Mouse (Mus musculus) hindbrain, postnatal 0 days (tissue): ENCODE measurements at regions not wholly inside any gene's neighbourhood (a gene's known extent, or its start where the extent isn't known, plus 50 kb on each side); places are given as distances from the start of the nearest gene placed in this dataset.

Experiments used
- ATAC-seq: fragments of 200-750 bp; cut with Nextera tagmentation; 2 replicates; pipeline ENCODE4 v1.8.0; 2017; ENCODE audit warnings: mild to moderate bottlenecking, moderate TSS enrichment, moderate library complexity
- DNase-seq: peaks from one replicate; pipeline ENCODE4 v3.0.0-alpha.2; 2015; ENCODE audit warnings: low spot score
- H3K27ac ChIP-seq: fragments of 300-500 bp; sonication (generic); 2 replicates; pipeline ENCODE4 v1.5.1; 2014; ENCODE audit warnings: mild to moderate bottlenecking
- H3K27me3 ChIP-seq: fragments of 300-500 bp; sonication (generic); 2 replicates; pipeline ENCODE4 v1.6.1; 2014; ENCODE audit warnings: low read length, mixed read lengths; ENCODE audit not compliant: insufficient read depth
- H3K36me3 ChIP-seq: fragments of 300-500 bp; sonication (generic); 2 replicates; pipeline ENCODE4 v1.6.1; 2014; ENCODE audit warnings: low read length, mixed read lengths; ENCODE audit not compliant: insufficient read depth
- H3K4me1 ChIP-seq: fragments of 300-500 bp; sonication (generic); 2 replicates; pipeline ENCODE4 v1.6.1; 2014; ENCODE audit warnings: antibody characterized with exemption, low read length, mixed read lengths; ENCODE audit not compliant: insufficient read depth
- H3K4me2 ChIP-seq: fragments of 300-500 bp; sonication (generic); 2 replicates; pipeline ENCODE4 v1.6.1; 2014; ENCODE audit warnings: low read depth, mild to moderate bottlenecking, low read length, moderate library complexity, mixed read lengths
- H3K4me3 ChIP-seq: fragments of 300-500 bp; sonication (generic); 2 replicates; pipeline ENCODE4 v1.5.1; 2014; ENCODE audit warnings: low read length
- H3K9ac ChIP-seq: fragments of 300-500 bp; sonication (generic); replicated peaks from 2 replicates; pipeline ENCODE4 v1.6.1; 2014; ENCODE audit warnings: mild to moderate bottlenecking, low read length, moderate library complexity, mixed read lengths
- H3K9me3 ChIP-seq: fragments of 300-500 bp; sonication (generic); 2 replicates; pipeline ENCODE4 v1.6.1; 2016; ENCODE audit warnings: low read length, mixed read lengths
- CTCF ChIP-seq: IDR thresholded peaks from 2 replicates; pipeline ENCODE4 v1.5.1; 2016; ENCODE audit warnings: antibody characterized with exemption, control low read depth, low read depth
- WGBS: fragments of 180-500 bp; shearing (Covaris S2); extraction: QIAGEN DNeasy Blood & Tissue Kit; methylation state at CpG from one replicate; pipeline ENCODE4 v1.1.7; 2014; 5-methylcytosine and 5-hydroxymethylcytosine counted together

DNA sequence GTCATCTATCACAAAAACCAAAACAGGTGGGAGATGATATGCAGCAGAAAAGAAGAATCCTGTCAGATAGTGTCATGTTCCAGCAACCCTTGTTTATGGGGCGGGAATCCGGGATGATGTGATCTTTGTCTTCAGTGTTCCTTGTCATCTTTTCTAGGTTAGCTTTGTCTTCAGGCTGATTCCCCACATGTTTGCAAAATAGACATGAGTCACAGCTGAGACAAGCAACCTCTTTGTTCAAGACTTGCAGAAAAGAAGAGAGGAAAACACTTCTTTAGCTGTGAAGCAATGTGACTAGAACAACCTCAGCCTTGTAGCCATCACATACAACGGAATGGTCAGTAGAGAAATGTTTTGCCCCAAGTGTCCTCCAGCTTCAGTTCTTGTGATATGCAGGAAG, 77.8 kb downstream of the Spry2 start:
- whole genome bisulfite sequencing: 91% methylated on average over 3 of the region's 3 CpGs
- TF ChIP-seq CTCF: no peak
- no peak for ATAC-seq
- Histone ChIP-seq H3K9ac (no peak overlapping the region), H3K9me3 (no peaks in the 10 kb centered on the region), H3K4me2 (no peak overlapping the region), H3K36me3 (no peaks in the 10 kb centered on the region), H3K27me3 (no peaks in the 10 kb centered on the region), H3K27ac (no peak overlapping the region), H3K4me1 (no peaks in the 10 kb centered on the region), H3K4me3 (no peak overlapping the region)
- DNase-seq: no peak

GRCm38 (mm10) chr14:105817481-105817880, 79.1 kb downstream of the Spry2 start:
- no peaks in the 10 kb centered on the region for H3K27me3 ChIP-seq
- no peaks in the 10 kb centered on the region for H3K4me1 ChIP-seq
- no peak overlapping the region for H3K9ac ChIP-seq
- H3K36me3 ChIP-seq: no peaks in the 10 kb centered on the region
- H3K4me2 ChIP-seq: no peak overlapping the region
- DNase-seq: no peak
- no peak for TF ChIP-seq CTCF
- H3K9me3 ChIP-seq: no peaks in the 10 kb centered on the region
- 87% methylated on average over 6 of the region's 6 CpGs for WGBS
- ATAC-seq: no peak
- H3K27ac ChIP-seq: no peak overlapping the region
- H3K4me3 ChIP-seq: no peak overlapping the region

- WGBS: 10% methylated on average over 6 of the region's 6 CpGs
- no peaks in the 10 kb centered on the region for H3K9me3 ChIP-seq
- H3K4me3 ChIP-seq: peak overlapping the region; percentile 27
- no peak for TF ChIP-seq CTCF
- ATAC-seq: no peak
- H3K9ac ChIP-seq: 0 out of 2 replicates have a peak overlapping the region, but pooled peaks have one; percentile 24
- DNase-seq: peak; percentile 52
- peak overlapping the region; percentile 59 for H3K4me2 ChIP-seq
- no peak overlapping the region for H3K27ac ChIP-seq
- no peaks in the 10 kb centered on the region for H3K4me1 ChIP-seq
- H3K27me3 ChIP-seq: no peaks in the 10 kb centered on the region
- no peaks in the 10 kb centered on the region for H3K36me3 ChIP-seq
Observed at GRCm38 (mm10) chr14:105815827-105816226, 80.8 kb downstream of the Spry2 start.

DNA sequence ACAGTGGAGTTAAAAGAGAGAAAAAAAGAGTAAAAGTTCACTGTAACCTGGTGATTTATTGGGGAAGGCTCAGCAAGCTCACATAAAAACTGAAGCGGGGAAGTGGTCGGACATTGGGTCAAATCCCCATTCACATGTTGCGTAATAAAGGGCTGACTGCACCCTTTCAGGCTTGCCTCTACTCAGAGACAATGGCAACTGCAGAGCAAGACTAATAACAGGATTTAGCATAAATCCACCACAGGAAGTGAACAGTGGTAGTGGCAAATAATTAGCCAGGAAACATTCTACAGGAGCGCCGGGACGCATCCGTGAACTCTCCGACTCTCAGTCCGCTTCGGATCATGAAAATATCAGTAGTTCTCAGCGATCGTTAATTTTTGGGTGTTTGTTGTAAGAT, 81.3 kb downstream of the Spry2 start:
- no peak overlapping the region for H3K27ac ChIP-seq
- H3K9me3 ChIP-seq: no peaks in the 10 kb centered on the region
- no peaks in the 10 kb centered on the region for H3K36me3 ChIP-seq
- DNase-seq: peak; percentile 19
- 6% methylated on average over 12 of the region's 12 CpGs for WGBS
- peak overlapping the region; percentile 59 for H3K4me2 ChIP-seq
- H3K4me3 ChIP-seq: peak overlapping the region; percentile 27
- ATAC-seq: peak; percentile 27; the same call in 1 of the 2 replicates
- TF ChIP-seq CTCF: no peak
- H3K27me3 ChIP-seq: no peaks in the 10 kb centered on the region
- H3K4me1 ChIP-seq: no peaks in the 10 kb centered on the region
- H3K9ac ChIP-seq: 0 out of 2 replicates have a peak overlapping the region, but pooled peaks have one; percentile 24

DNA sequence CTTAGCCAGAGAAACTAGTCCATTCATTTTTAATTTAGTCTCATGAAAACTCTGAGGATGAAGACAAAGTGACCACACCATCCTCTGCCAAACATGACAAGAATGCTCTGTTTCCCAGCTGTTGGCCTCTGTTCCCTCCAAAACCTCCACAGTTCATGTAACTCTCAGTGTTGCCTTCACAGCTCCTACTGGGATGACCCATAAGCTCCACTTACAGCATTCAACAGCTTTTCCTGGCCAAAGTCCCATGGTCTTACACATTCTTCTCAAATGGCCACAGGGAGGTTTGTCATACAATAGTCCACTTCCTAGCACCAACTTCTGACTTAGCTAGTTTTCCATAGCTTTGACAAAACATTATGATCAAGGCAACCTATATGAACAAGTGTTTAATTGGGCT, 83.0 kb downstream of the Spry2 start:
- no peaks in the 10 kb centered on the region for H3K36me3 ChIP-seq
- no peak overlapping the region for H3K4me2 ChIP-seq
- ATAC-seq (no peak), DNase-seq (no peak)
- no peaks in the 10 kb centered on the region for H3K27me3 ChIP-seq
- no peak for TF ChIP-seq CTCF
- H3K27ac ChIP-seq: no peak overlapping the region
- H3K4me3 ChIP-seq: no peak overlapping the region
- no peaks in the 10 kb centered on the region for H3K4me1 ChIP-seq
- H3K9ac ChIP-seq: no peak overlapping the region
- no peaks in the 10 kb centered on the region for H3K9me3 ChIP-seq

GRCm38 (mm10) chr14:105813097-105813496, 83.5 kb downstream of the Spry2 start:
- H3K27ac ChIP-seq: no peak overlapping the region
- no peak overlapping the region for H3K4me2 ChIP-seq
- no peaks in the 10 kb centered on the region for H3K9me3 ChIP-seq
- no peaks in the 10 kb centered on the region for H3K27me3 ChIP-seq
- H3K4me1 ChIP-seq: no peaks in the 10 kb centered on the region
- 89% methylated on average over 6 of the region's 6 CpGs for WGBS
- H3K9ac ChIP-seq: no peak overlapping the region
- ATAC-seq (no peak), DNase-seq (no peak)
- TF ChIP-seq CTCF: no peak
- no peak overlapping the region for H3K4me3 ChIP-seq
- H3K36me3 ChIP-seq: no peaks in the 10 kb centered on the region

- Histone ChIP-seq H3K9me3 (no peaks in the 10 kb centered on the region), H3K9ac (no peak overlapping the region), H3K27ac (no peak overlapping the region), H3K4me1 (0 out of 2 replicates have a peak, but pooled peaks cover 6% of the 10 kb centered on the region), H3K4me3 (no peak overlapping the region), H3K27me3 (no peaks in the 10 kb centered on the region), H3K36me3 (no peaks in the 10 kb centered on the region), H3K4me2 (no peak overlapping the region)
- no peak for TF ChIP-seq CTCF
- DNase-seq: no peak
- 86% methylated on average over 6 of the region's 6 CpGs for WGBS
- ATAC-seq: no peak
Observed at GRCm38 (mm10) chr14:105805762-105806161, 90.9 kb downstream of the Spry2 start.
